Mouse (Mus musculus) cerebellum, postnatal 36 days (tissue): ENCODE measurements around the gene Slc4a1.

Experiments used
- DNase-seq, 2 experiments: peaks; one replicate each; pipeline ENCODE4 v3.0.0; 2021 to 2022; ENCODE audit warnings: mixed read lengths in 2 of 2

The Slc4a1 gene

DNA sequence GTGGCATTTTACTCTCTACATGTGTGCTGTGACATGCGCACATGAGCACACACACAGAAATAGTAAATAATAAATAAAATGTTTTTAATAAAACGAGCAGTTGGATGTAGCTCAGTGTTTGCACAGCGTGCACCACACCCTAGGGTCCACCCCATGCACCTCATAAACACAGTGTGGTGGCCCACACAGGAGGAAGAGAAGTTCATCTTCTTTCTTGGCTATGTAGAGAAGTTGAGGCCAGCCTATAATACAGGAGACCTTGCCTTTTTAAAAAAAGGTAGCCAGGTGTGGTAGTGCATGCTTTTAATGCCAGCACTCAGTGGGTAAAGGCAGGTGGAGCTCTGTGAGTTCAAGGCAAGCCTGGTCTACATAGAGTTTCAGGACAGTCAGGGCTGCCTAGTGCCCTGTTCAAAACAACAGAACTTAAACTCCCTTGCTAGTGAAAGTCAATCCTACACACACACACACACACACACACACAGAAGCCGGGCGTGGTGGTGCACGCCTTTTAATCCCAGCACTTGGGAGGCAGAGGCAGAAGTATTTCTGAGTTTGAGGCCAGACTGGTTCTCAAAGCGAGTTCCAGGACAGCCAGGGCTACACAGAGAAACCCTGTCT, 8.2 kb upstream of the Slc4a1 start:
- no peak for DNase-seq

DNA sequence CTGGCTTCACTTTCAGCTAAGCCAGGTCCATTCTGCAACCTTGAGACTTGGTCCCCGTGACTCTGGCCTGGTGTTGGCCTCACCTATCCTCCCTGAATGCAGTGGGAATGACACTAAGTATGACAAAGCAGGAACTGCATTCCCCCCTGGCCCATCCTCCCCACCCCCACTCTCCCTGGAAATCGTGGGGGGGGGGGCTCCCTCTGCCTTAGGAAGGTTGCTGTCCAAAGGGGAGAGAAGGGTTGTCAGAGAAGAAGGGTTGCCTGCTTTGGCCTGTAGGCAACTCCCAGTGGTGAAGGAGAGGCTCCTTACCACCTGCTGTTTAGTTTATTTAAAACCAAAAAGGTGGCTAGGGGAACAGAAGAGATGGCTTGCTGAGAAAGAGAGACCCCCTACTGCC, 7.6 kb upstream of the Slc4a1 start:
- no peak for DNase-seq

GRCm38 (mm10) chr11:102372936-102373335, 6.9 kb upstream of the Slc4a1 start:
- no peak for DNase-seq

DNA sequence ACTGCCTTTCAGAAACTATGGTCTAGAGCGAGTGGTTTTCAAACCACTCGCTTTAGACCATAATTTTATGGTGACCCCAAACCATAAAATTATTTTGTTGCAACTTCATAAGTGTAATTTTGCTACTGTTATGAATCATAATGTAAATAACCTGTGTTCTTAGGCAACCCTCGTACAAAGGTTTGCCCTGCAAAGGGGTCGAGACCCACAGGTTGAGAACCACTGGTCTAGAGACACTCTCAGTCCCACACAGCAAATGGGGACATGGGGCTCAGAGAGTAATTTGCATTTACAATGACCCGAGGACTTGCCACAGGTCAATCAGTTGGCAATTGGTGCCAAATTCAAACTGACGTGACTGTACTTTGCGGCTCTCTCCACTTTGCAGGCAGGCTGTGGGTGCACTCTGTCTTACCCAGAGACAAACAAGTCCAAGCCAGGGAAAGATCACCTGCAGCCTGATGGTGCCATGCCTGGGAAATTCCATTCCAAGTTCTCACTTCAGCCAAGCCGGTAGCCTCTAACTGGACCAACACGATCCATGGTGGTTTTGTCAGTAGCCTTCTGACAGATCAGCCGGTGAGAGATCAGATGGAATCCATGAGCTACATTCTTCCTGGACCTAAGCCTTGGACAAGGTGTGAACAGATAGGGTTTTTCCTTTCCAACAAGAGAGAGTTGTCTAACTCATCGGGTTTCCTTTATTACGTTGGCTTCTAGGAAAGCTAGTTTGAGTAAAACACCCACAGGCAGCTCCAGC, 6.1 kb upstream of the Slc4a1 start:
- DNase-seq = no peak

DNA sequence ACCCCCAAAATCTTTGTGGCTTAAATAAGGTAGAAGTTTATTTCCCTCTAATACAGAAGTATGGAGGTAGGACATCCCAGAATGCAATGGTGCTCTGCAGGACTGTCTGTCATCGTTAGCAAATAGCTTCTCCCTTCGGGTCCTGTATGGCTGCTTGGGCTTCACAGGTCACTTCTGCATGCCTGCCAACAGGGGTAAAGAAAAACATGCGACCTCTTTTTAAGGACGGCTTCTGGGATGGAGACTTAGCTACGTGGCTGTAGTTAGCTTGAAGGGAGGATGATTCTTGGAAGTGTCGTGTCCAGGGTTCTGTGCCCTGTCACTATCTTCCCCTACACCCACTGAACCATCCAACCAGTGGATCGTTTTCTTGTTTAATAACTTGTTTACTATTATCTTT, 4.3 kb upstream of the Slc4a1 start:
- DNase-seq = no peak

DNA sequence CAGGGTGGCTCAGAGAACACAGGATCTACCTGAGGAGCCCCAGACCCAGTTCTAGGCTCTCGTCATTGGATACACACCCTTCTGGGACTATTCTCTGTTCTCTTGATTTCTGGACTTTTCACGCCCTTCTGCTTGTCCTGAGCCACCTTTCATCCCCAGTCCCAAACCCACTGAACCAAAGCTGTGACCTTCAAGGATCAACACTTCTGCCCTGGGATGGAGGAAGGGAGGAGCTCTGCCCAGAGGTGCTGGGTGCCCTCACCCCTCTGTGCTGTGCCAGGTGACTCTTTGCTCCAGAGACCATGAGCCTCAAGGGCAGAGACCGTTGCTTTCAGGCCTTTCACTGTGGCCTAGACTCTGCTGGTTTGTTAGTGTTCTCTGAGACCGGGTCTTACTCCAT, 3.3 kb upstream of the Slc4a1 start:
- no peak for DNase-seq

GRCm38 (mm10) chr11:102368347-102368746, 2.3 kb upstream of the Slc4a1 start:
- no peak for DNase-seq

GRCm38 (mm10) chr11:102367504-102368280, 1.7 kb upstream of the Slc4a1 start:
- DNase-seq = no peak

DNA sequence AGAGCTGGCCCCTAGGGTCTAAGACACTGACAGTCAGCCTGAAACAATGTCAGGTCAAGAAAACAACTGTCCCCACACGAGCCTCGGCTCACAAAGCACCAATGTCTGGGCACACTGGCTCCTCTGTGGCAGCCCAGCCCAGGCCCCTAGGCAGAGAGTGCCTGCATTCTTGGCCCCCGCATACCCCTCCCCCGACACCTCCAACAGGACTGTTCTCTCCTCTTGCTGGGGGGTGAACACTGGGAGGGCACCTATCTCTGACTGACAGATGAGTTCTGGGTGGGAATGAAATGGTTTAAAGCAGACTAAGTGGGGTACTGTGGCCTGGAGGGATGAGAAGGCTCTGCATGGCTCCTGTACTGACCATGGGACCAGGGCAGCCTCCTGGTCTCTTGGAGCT, 304 bp downstream of the Slc4a1 start:
- no peak for DNase-seq

DNA sequence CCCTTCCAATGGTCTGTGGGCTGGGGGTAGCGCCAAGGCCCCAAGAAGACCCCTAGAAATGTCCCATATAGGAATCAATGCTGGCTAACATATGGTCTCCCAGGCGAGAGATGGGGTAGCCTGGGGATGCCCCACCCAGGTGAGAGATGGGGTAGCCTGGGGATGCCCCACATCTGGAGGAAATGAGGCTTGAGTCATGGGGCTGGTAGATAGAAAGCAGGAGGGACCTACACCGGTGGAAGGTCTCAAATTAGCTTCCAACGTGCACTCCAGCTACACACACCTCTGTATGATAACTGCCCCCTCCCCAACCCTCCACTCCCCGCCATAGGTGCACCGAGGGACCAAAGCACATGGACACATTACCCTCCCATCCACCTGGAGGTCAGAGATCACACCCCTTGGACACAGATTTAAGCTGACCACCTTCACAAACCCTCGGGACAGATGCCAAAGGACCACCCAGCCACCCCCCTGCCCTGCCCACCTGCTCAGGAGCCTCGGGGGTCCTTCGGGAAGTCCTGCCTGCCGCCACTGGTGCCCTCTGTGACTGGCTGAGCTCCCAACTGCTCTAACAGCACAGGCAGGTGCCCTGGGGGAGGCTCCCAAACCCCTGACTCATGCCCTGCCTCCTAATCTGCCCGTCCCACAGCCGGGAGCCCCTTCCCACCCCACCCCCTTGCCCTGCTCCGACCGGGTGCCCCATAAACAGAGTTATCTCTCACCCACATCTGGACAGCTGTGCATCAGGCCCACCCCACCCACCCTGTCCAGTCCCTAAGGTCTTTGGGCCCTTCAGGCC, 1.2 kb downstream of the Slc4a1 start:
- DNase-seq = no peak

DNA sequence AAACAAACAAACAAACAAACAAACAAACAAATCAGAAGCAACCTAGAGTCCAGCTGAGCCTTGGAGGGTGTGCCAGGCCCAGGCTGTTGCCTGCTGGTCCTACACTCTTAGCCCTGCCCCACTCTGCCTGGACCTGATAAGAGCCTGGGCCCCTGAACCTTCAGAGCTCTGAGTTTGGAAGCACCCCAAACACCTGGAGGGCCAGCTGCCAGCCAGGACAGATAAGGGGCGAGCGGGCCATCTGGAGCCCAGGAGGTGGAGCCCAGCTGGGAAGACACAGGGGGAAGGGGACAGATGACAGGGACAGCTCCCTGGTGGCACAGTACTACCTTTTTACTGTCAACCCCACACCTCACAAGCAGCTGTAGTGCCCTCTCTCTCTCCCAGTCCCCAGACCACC, 2.4 kb downstream of the Slc4a1 start:
- DNase-seq = no peak

- DNase-seq = no peak
Measured at GRCm38 (mm10) chr11:102361776-102362495, 4.1 kb downstream of the Slc4a1 start.

DNA sequence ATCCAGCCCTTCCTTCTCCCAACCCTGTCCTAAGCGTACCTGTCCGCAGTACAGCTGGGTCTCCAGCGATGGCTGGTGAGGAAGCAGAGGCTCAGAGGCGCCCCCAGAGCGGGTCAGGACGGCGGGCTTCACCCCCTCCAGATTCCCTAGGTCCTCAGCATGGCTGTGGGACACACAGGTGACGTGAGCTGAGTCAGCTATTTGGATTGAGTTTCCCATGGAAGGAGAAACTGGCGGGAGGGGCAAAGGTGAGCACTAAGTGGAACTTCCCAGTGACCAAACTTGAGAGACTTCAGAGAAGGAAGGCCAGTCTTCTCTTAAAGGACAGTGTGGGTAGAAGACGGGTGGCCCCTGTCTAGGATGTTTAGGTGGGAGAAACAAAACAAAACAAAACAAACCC, 7.6 kb downstream of the Slc4a1 start:
- no peak for DNase-seq

- no peak for DNase-seq
Measured at GRCm38 (mm10) chr11:102356636-102357350, 9.2 kb downstream of the Slc4a1 start.

GRCm38 (mm10) chr11:102356190-102356589, 9.8 kb downstream of the Slc4a1 start:
- no peak for DNase-seq

- no peak for DNase-seq
Measured at GRCm38 (mm10) chr11:102355501-102355900, 10.5 kb downstream of the Slc4a1 start.

GRCm38 (mm10) chr11:102353021-102353431, 13.0 kb downstream of the Slc4a1 start:
- peak; percentile 67 to 68 for DNase-seq

GRCm38 (mm10) chr11:102352378-102352777, 13.6 kb downstream of the Slc4a1 start:
- no peak for DNase-seq

- DNase-seq = no peak
Measured at GRCm38 (mm10) chr11:102350981-102351523, 15.0 kb downstream of the Slc4a1 start.

DNA sequence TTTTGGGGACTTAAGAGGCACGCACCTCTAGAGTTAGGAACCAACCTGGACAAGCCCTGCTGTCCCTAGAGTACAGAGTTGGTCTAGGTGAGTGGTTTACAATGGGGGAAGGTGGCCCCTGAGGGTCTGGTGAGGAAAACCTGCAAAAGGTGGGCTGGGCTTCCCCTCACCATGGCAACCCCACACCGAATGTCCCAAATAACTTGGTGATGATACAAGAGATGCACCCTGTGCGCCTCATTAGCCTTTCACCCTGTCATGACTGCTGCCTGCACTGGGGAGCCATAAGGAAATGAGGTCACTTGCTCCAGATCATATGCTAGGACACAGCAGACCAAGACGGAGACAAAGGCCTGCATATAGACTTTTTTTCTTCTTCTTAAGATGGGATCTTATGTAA, 15.6 kb downstream of the Slc4a1 start:
- DNase-seq = no peak
